Mouse (Mus musculus): ENCODE data around the gene Mrpl53.

DNA sequence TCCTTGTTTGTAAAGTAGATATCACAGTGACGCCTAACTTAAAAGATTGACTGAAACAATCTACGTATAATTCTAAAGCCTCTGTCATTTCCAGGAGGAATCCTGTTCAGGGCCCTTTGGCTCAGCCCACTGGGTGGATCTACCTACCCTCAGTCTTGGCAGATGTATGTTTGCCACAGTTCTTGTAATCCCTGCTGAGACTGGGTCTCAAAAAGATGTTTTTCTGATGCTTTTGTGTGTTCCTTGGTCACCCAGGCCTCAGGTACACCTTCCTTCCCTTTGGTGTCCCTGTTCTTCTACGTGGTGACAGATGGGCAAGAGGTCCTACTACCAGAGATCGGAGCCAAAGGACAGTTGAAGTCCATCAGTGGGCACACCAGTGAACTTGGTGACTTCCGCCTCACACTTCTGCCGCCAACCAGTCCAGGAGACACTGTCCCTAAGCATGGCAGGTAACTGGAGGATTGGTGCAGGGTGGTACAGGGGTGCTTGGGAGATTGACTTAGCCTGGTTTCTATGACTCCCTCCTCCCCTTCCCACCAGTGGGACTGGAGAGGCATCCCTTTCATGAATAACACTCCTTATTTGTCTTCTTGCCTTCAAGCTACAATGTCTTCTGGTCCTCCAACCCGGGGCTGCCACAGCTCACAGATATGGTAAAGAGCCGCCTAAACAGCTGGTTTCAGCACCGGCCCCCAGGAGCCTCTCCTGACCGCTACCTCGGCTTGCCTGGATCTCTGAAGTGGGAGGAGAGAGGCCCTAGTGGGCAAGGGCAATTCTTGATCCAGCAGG, 7.7 kb downstream of the Mrpl53 start:
- TF ChIP-seq BHLHE40 (IDR thresholded peaks at IDR 0.05; ENCODE audit: low read depth, low read length) (no peak), CTCF (conservative IDR thresholded peaks at IDR 0.05 in 1 of 2, IDR thresholded peaks at IDR 0.05 in 1 of 2; ENCODE audit: low read depth in 2 of 2, low read length in 2 of 2) (no peak), UBTF (IDR thresholded peaks at IDR 0.05; ENCODE audit: low read depth, low read length) (no peak), RAD21 (IDR thresholded peaks at IDR 0.05; ENCODE audit: low read depth, low read length) (no peak), POLR2A (IDR thresholded peaks at IDR 0.05; ENCODE audit: low read depth, low read length) (no peak; the same call in 1 of the 2 replicates), USF2 (conservative IDR thresholded peaks at IDR 0.05; ENCODE audit: low read depth, low read length) (no peak), ZMIZ1 (IDR thresholded peaks at IDR 0.05; ENCODE audit: low read depth, low read length) (0 out of 2 replicates have a peak, but pooled peaks have one; percentile 15), CHD2 (IDR thresholded peaks at IDR 0.05; ENCODE audit: low read length) (no peak), MAZ (IDR thresholded peaks at IDR 0.05; ENCODE audit: low read depth, low read length) (no peak)

All from CH12.LX (cell line).